Mouse (Mus musculus) liver, embryonic 14.5 days (tissue): ENCODE results near the gene Actn2. TPM values are rescaled to one million over a fixed set of nuclear protein-coding genes. Genes with fewer than 3 reads are reported as not detected.

Source experiments
- ATAC-seq: fragments of 200-750 bp; cut with Nextera tagmentation; 2 replicates; pipeline ENCODE4 v1.8.0; 2017; ENCODE audit warnings: moderate number of reproducible peaks, mild to moderate bottlenecking, moderate library complexity; ENCODE audit not compliant: insufficient read depth
- DNase-seq, 3 experiments: peaks; one replicate each; pipeline ENCODE4 v3.0.0-alpha.2; 2012 to 2013; ENCODE audit warnings: low read depth in 3 of 3, low spot score in 3 of 3
- H3K27ac ChIP-seq: fragments of 300-500 bp; sonication (generic); 2 replicates; pipeline ENCODE4 v1.5.1; 2014; ENCODE audit warnings: moderate library complexity, mild to moderate bottlenecking, control low read depth, inconsistent platforms
- H3K27me3 ChIP-seq: fragments of 300-500 bp; sonication (generic); 2 replicates; pipeline ENCODE4 v1.6.1; 2014; ENCODE audit warnings: mild to moderate bottlenecking, low read length, moderate library complexity; ENCODE audit not compliant: control insufficient read depth, insufficient read depth
- H3K36me3 ChIP-seq: fragments of 300-500 bp; sonication (generic); replicated peaks from 2 replicates; pipeline ENCODE4 v1.6.1; 2014; ENCODE audit warnings: low read depth; ENCODE audit not compliant: control insufficient read depth, insufficient read depth
- H3K4me1 ChIP-seq, 2 experiments: fragments of 200-500 bp in 1 of 2; fragments of 300-500 bp in 1 of 2; sonication (generic) in 1 of 2; replicated peaks; 2 replicates each; pipeline ENCODE4 v1.6.1; 2012 to 2014; ENCODE audit warnings: antibody characterized with exemption in 1 of 2, inconsistent platforms in 1 of 2, low read length in 1 of 2; ENCODE audit not compliant: control insufficient read depth in 2 of 2, insufficient read depth in 2 of 2
- H3K4me2 ChIP-seq: fragments of 300-500 bp; sonication (generic); 2 replicates; pipeline ENCODE4 v1.6.1; 2014; ENCODE audit warnings: low read depth, mild to moderate bottlenecking, control low read depth, moderate library complexity
- H3K4me3 ChIP-seq, 2 experiments: fragments of 200-500 bp in 1 of 2; fragments of 300-500 bp in 1 of 2; sonication (generic) in 1 of 2; 2 replicates each; pipeline ENCODE4 v1.5.1; 2012 to 2014; ENCODE audit warnings: low read depth in 2 of 2, low read length in 2 of 2, mild to moderate bottlenecking in 2 of 2, control low read depth in 1 of 2, inconsistent platforms in 1 of 2, moderate library complexity in 1 of 2; ENCODE audit not compliant: insufficient read depth in 1 of 2
- H3K9ac ChIP-seq: fragments of 300-500 bp; sonication (generic); replicated peaks from 2 replicates; pipeline ENCODE4 v1.6.1; 2014; ENCODE audit warnings: mild to moderate bottlenecking, control low read depth, moderate library complexity
- H3K9me3 ChIP-seq: fragments of 300-500 bp; sonication (generic); 2 replicates; pipeline ENCODE4 v1.6.1; 2016; ENCODE audit warnings: low read length, mixed read lengths; ENCODE audit not compliant: control insufficient read depth
- CTCF ChIP-seq: IDR thresholded peaks from 2 replicates; pipeline ENCODE4 v1.5.1; 2016; ENCODE audit warnings: antibody characterized with exemption, low read depth, control low read depth
- EP300 ChIP-seq: IDR thresholded peaks from 2 replicates; pipeline ENCODE4 v1.6.1; 2016; ENCODE audit warnings: antibody characterized with exemption, low read depth
- WGBS: fragments of 180-500 bp; shearing (Covaris S2); extraction: QIAGEN DNeasy Blood & Tissue Kit; methylation state at CpG from one replicate; pipeline ENCODE4 v1.1.7; 2014; ENCODE audit not compliant: insufficient replicate concordance; 5-methylcytosine and 5-hydroxymethylcytosine counted together
- polyA plus RNA-seq, 2 experiments: library from polyadenylated mRNA; depleted of rRNA in 1 of 2; stranded (reverse) in 1 of 2; unstranded in 1 of 2; fragments of >200 nt; fragmentation: Nextera tagmentation in 1 of 2; extraction: Ambion mirVana in 1 of 2; gene quantifications; 2 replicates each; pipeline versions ENCODE4 v1.2.1 to v1.2.3; 2012 to 2014

Actn2 gene
- polyA plus RNA-seq, 2 experiments: 0.16 to 0.37 TPM

GRCm38 (mm10) chr13:12267971-12268370 is 72.6 kb downstream of the Actn2 start:
- no peak for ATAC-seq
- no peak overlapping the region for H3K27ac ChIP-seq
- no peak for DNase-seq
- H3K9me3 ChIP-seq: no peaks in the 10 kb centered on the region
- no peak overlapping the region for H3K4me3 ChIP-seq
- TF ChIP-seq EP300 (no peak), CTCF (no peak)
- H3K4me2 ChIP-seq: no peak overlapping the region
- no peak overlapping the region for H3K9ac ChIP-seq
- H3K4me1 ChIP-seq: no peaks in the 10 kb centered on the region
- 66% methylated on average over 3 of the region's 3 CpGs for WGBS
- no peaks in the 10 kb centered on the region for H3K27me3 ChIP-seq
- no peaks in the 10 kb centered on the region for H3K36me3 ChIP-seq

- no peaks in the 10 kb centered on the region for H3K27me3 ChIP-seq
- H3K9ac ChIP-seq: no peak overlapping the region
- ATAC-seq: no peak
- no peaks in the 10 kb centered on the region for H3K4me1 ChIP-seq
- TF ChIP-seq EP300 (no peak), CTCF (peak; percentile 47)
- H3K27ac ChIP-seq: no peak overlapping the region
- 51% methylated on average over 3 of the region's 3 CpGs for WGBS
- H3K4me3 ChIP-seq: no peak overlapping the region
- DNase-seq: no peak
- no peak overlapping the region for H3K4me2 ChIP-seq
- H3K36me3 ChIP-seq: no peaks in the 10 kb centered on the region
- no peaks in the 10 kb centered on the region for H3K9me3 ChIP-seq
Observed at GRCm38 (mm10) chr13:12267097-12267496, 73.5 kb downstream of the Actn2 start.

GRCm38 (mm10) chr13:12263996-12264395 is 76.6 kb downstream of the Actn2 start:
- no peak for ATAC-seq
- no peak overlapping the region for H3K4me2 ChIP-seq
- WGBS: 59% methylated on average over 6 of the region's 6 CpGs
- H3K9ac ChIP-seq: no peak overlapping the region
- no peaks in the 10 kb centered on the region for H3K36me3 ChIP-seq
- H3K27ac ChIP-seq: no peak overlapping the region
- H3K27me3 ChIP-seq: no peaks in the 10 kb centered on the region
- peaks cover 0 to 8% of the 10 kb centered on the region in 2 experiments; a peak in 2 of 4 replicates for H3K4me1 ChIP-seq
- H3K4me3 ChIP-seq: no peak overlapping the region
- no peak for DNase-seq
- TF ChIP-seq EP300 (no peak), CTCF (no peak)
- H3K9me3 ChIP-seq: no peaks in the 10 kb centered on the region; the same call in 1 of the 2 replicates

- no peak overlapping the region for H3K4me2 ChIP-seq
Observed at GRCm38 (mm10) chr13:12261505-12261904, 79.1 kb downstream of the Actn2 start.

GRCm38 (mm10) chr13:12257391-12258380 is 82.9 kb downstream of the Actn2 start, which contains the start of gene Mtr:
Gene Mtr (minus strand): TSS chr13:12258113.
- Histone ChIP-seq H3K9me3 (no peaks in the 10 kb centered on the region; the same call in 1 of the 2 replicates), H3K4me3 (peak within 1 kb of the TSS; percentile 84 to 92), H3K27me3 (no peaks in the 10 kb centered on the region), H3K4me2 (peak within 1 kb of the TSS; percentile 92), H3K4me1 (peaks cover 13 to 18% of the 10 kb centered on the region in 2 experiments), H3K27ac (peak within 1 kb of the TSS; percentile 78), H3K36me3 (peaks cover 4% of the 10 kb centered on the region; the same call in 1 of the 2 replicates), H3K9ac (peak within 1 kb of the TSS; percentile 75)
- WGBS: under 1% methylated on average over 69 of the region's 69 CpGs
- peak; percentile 89 to 93 (median 90) for DNase-seq
- ATAC-seq: peak; percentile 99
- no peak for TF ChIP-seq CTCF
- no peak for TF ChIP-seq EP300

More at GRCm38 (mm10) chr13:12261505-12261904, 79.1 kb downstream of the Actn2 start:
- Histone ChIP-seq H3K4me3 (no peak overlapping the region), H3K36me3 (no peaks in the 10 kb centered on the region), H3K9ac (no peak overlapping the region), H3K27me3 (no peaks in the 10 kb centered on the region), H3K4me1 (peaks cover 5 to 9% of the 10 kb centered on the region in 2 experiments), H3K27ac (no peak overlapping the region), H3K9me3 (no peaks in the 10 kb centered on the region; the same call in 1 of the 2 replicates)
- ATAC-seq (no peak), DNase-seq (no peak)
- TF ChIP-seq EP300 (no peak), CTCF (peak; percentile 65)
